In genomic region chr6:144753963-144754296, GRCm38 (mm10) we compare ENCODE assay signal across 9 mouse cellular contexts. TPM values are rescaled to one million over a fixed set of nuclear protein-coding genes. Genes with fewer than 3 reads are reported as not detected.
A peak's percentile ranks its signal among the peaks of the same experiment; 100 is the strongest.
DNase-seq lines count a peak whose midpoint lies in the region; ATAC-seq and TF ChIP-seq lines count a peak whose summit lies in the region.
"Had no signal": no experiment of that assay in that cellular context is flagged by ENCODE, and none has a peak within 500 bp of the region (broad histone marks: within the 10 kb centered on the region; RNA-seq: fewer than 3 reads in every experiment).

No protein-coding gene starts in this region.

- no peak for TF ChIP-seq CTCF in intestine, postnatal 0 days (IDR thresholded peaks at IDR 0.05; ENCODE audit: low read depth)
- no peak for TF ChIP-seq CTCF in small intestine, adult 2 months (IDR thresholded peaks at IDR 0.05; ENCODE audit: extremely low read depth, insufficient read length, insufficient replicate concordance, low read depth, low read length)

- H3K4me2 ChIP-seq in intestine, embryonic 14.5 days (ENCODE audit: low read length): no peak overlapping the region
- no peak overlapping the region for H3K4me2 ChIP-seq in intestine, postnatal 0 days (replicated peaks; ENCODE audit: low read depth)

- H3K27ac ChIP-seq in intestine, embryonic 14.5 days (ENCODE audit: low read depth): peak overlapping the region; percentile 64
- H3K27ac ChIP-seq in intestine, postnatal 0 days (ENCODE audit: low read depth, low read length): no peak overlapping the region
- peak overlapping the region; percentile 9; the same call in 1 of the 2 replicates for H3K27ac ChIP-seq in small intestine, adult 2 months (ENCODE audit: insufficient read depth, low read depth, low read length)

- TF ChIP-seq POLR2A in small intestine, adult 2 months (IDR thresholded peaks at IDR 0.05; ENCODE audit: low read depth, low read length): no peak

- H3K27me3 ChIP-seq in intestine, embryonic 14.5 days (replicated peaks; ENCODE audit: control insufficient read depth, insufficient read depth, low read length): no peaks in the 10 kb centered on the region
- no peaks in the 10 kb centered on the region for H3K27me3 ChIP-seq in intestine, postnatal 0 days (replicated peaks; ENCODE audit: control insufficient read depth, insufficient read depth, low read length)
- H3K27me3 ChIP-seq in small intestine, adult 2 months (ENCODE audit: control insufficient read depth, insufficient read depth, low read length): no peaks in the 10 kb centered on the region; the same call in 1 of the 2 replicates

- no peak for DNase-seq in intestine, embryonic 14.5 days (ENCODE audit: low spot score)
- peak; percentile 47 for DNase-seq in fibroblast of lung, adult 2 months (ENCODE audit: low read depth)
- DNase-seq in kidney, postnatal 14 days: peak; percentile 69
- DNase-seq in spleen, postnatal 14 days (ENCODE audit: low spot score in 2 of 2): no peak
- no peak for DNase-seq in thymus, postnatal 14 days
- DNase-seq: cerebellum, adult 11-12 months had no signal

- no peaks in the 10 kb centered on the region for H3K36me3 ChIP-seq in intestine, embryonic 14.5 days (ENCODE audit: control insufficient read depth, insufficient read depth, low read length)
- no peaks in the 10 kb centered on the region for H3K36me3 ChIP-seq in intestine, postnatal 0 days (ENCODE audit: control insufficient read depth, insufficient read depth)
- no peaks in the 10 kb centered on the region for H3K36me3 ChIP-seq in small intestine, adult 2 months (ENCODE audit: control insufficient read depth, insufficient read depth, low read length)

- H3K4me3 ChIP-seq in intestine, embryonic 14.5 days (ENCODE audit: low read depth, low read length): no peak overlapping the region
- H3K4me3 ChIP-seq in intestine, postnatal 0 days (ENCODE audit: low read depth, low read length): no peak overlapping the region
- no peak overlapping the region for H3K4me3 ChIP-seq in small intestine, adult 2 months (ENCODE audit: low read depth, low read length)

- H3K9me3 ChIP-seq in intestine, embryonic 14.5 days (ENCODE audit: control insufficient read depth, low read length): no peaks in the 10 kb centered on the region
- H3K9me3 ChIP-seq in intestine, postnatal 0 days (ENCODE audit: control insufficient read depth): no peaks in the 10 kb centered on the region

- no peak overlapping the region for H3K9ac ChIP-seq in intestine, embryonic 14.5 days (ENCODE audit: low read length)
- no peak overlapping the region for H3K9ac ChIP-seq in intestine, postnatal 0 days (ENCODE audit: low read depth, low read length)

- ATAC-seq in intestine, embryonic 14.5 days (replicated peaks; ENCODE audit: low FRiP score, low TSS enrichment, low read depth): no peak
- ATAC-seq in intestine, postnatal 0 days: no peak
- no peak for ATAC-seq in granulocyte monocyte progenitor cell, adult 5-6 weeks (replicated peaks; ENCODE audit: poor library complexity, severe bottlenecking)

- 15% methylated on average over 3 of the region's 3 CpGs for WGBS in intestine, embryonic 14.5 days
- 46% methylated on average over 3 of the region's 3 CpGs for WGBS in intestine, postnatal 0 days
- 69% methylated on average over 3 of the region's 3 CpGs for WGBS in small intestine, adult 2 months

- H3K4me1 ChIP-seq in intestine, embryonic 14.5 days (replicated peaks; ENCODE audit: control insufficient read depth, insufficient read depth, low read length): peaks cover 17% of the 10 kb centered on the region
- 0 out of 2 replicates have a peak, but pooled peaks cover 8% of the 10 kb centered on the region for H3K4me1 ChIP-seq in intestine, postnatal 0 days (replicated peaks; ENCODE audit: control insufficient read depth, insufficient read depth, low read length)
- H3K4me1 ChIP-seq in small intestine, adult 2 months (ENCODE audit: control insufficient read depth, insufficient read depth, insufficient read length, low read length): peaks cover 2% of the 10 kb centered on the region; the same call in 1 of the 2 replicates

RNA-seq across cellular contexts. Expression of gene Sox5, which starts 27.8 kb away (rescaled TPM):
- 17.2 and 20.5 TPM in 2 replicates for polyA plus RNA-seq in intestine, embryonic 14.5 days (2014; fragmentation: Nextera tagmentation; extraction: Ambion mirVana)
- 3.3 TPM in 2 replicates for polyA plus RNA-seq in intestine, postnatal 0 days (2015; fragmentation: Nextera tagmentation; extraction: Ambion mirVana)
- 0.67 and 0.85 TPM in 2 replicates for polyA plus RNA-seq in small intestine, adult 2 months (2012; rRNA removed)
- not detected in 2 replicates for total RNA-seq in granulocyte monocyte progenitor cell, adult 5-6 weeks (2014; fragmentation: Nextera tagmentation)
- total RNA-seq in granulocyte monocyte progenitor cell, adult 5-6 weeks (2017): 0.04 TPM in 1 of 2 replicates, not detected in the other

Comparison
In these comparisons a context has a peak if more than half of its experiments do, and no peak if none do; other contexts are left out.
1. DNase-seq: peak in fibroblast of lung, adult 2 months (single experiment) and kidney, postnatal 14 days (single experiment); none in intestine, embryonic 14.5 days (single experiment), spleen, postnatal 14 days (0 of 2) and thymus, postnatal 14 days (single experiment).